Mouse (Mus musculus) ES-E14 (cell line): ENCODE data around the gene Guca1b. TPM values are rescaled to one million over a fixed set of nuclear protein-coding genes. Genes with fewer than 3 reads are reported as not detected.

Experiments
- DNase-seq: peaks from one replicate; pipeline ENCODE4 v3.0.0-alpha.2; 2013; ENCODE audit warnings: low read depth, low spot score
- H3K27ac ChIP-seq: 2 replicates; pipeline ENCODE4 v1.5.1; 2012; ENCODE audit warnings: low read depth, mild to moderate bottlenecking, low read length, moderate library complexity, mixed read lengths; ENCODE audit not compliant: poor library complexity, insufficient read depth, severe bottlenecking
- H3K36me3 ChIP-seq: 2 replicates; pipeline ENCODE4 v1.6.1; 2012; ENCODE audit warnings: mild to moderate bottlenecking, low read length, moderate library complexity, mixed read lengths; ENCODE audit not compliant: control insufficient read depth, poor library complexity, insufficient read depth, severe bottlenecking
- H3K4me1 ChIP-seq, 2 experiments: fragments of 150-350 bp in 1 of 2; sonication (generic) in 1 of 2; 2 replicates each; pipeline ENCODE4 v1.6.1; 2012; ENCODE audit warnings: low read length in 2 of 2, mild to moderate bottlenecking in 1 of 2, mixed read lengths in 1 of 2; ENCODE audit not compliant: control insufficient read depth in 2 of 2, insufficient read depth in 2 of 2, poor library complexity in 1 of 2
- H3K4me3 ChIP-seq, 2 experiments: fragments of 150-350 bp in 1 of 2; sonication (generic) in 1 of 2; 2 replicates each; pipeline ENCODE4 v1.5.1; 2012; ENCODE audit warnings: low read length in 2 of 2, low read depth in 1 of 2, mild to moderate bottlenecking in 1 of 2, mixed read lengths in 1 of 2; ENCODE audit not compliant: insufficient read depth in 1 of 2, poor library complexity in 1 of 2, severe bottlenecking in 1 of 2
- H3K9ac ChIP-seq: 2 replicates; pipeline ENCODE4 v1.6.1; 2012; ENCODE audit warnings: low read depth, mild to moderate bottlenecking, low read length, mixed read lengths; ENCODE audit not compliant: poor library complexity, insufficient read depth, severe bottlenecking
- H3K9me3 ChIP-seq: fragments of 150-350 bp; sonication (generic); 2 replicates; pipeline ENCODE4 v1.6.1; 2012; ENCODE audit warnings: low read depth, mild to moderate bottlenecking, low read length; ENCODE audit not compliant: control insufficient read depth, insufficient read depth
- CHD2 ChIP-seq: IDR thresholded peaks from 2 replicates; pipeline ENCODE4 v1.6.1; 2014; ENCODE audit warnings: mild to moderate bottlenecking, low read depth, low read length, inconsistent platforms
- HCFC1 ChIP-seq: IDR thresholded peaks from 2 replicates; pipeline ENCODE4 v1.6.1; 2012; ENCODE audit warnings: low read length, inconsistent platforms, borderline replicate concordance; ENCODE audit not compliant: insufficient read depth
- MAFK ChIP-seq: IDR thresholded peaks from 2 replicates; pipeline ENCODE4 v1.6.1; 2014; ENCODE audit warnings: mild to moderate bottlenecking, low read depth, low read length, inconsistent platforms; ENCODE audit not compliant: insufficient read depth
- ZC3H11A ChIP-seq: IDR thresholded peaks from 2 replicates; pipeline ENCODE4 v1.6.1; 2012; ENCODE audit warnings: low read depth, mild to moderate bottlenecking, inconsistent platforms, low read length, borderline replicate concordance
- ZNF384 ChIP-seq: IDR thresholded peaks from 2 replicates; pipeline ENCODE4 v1.6.1; 2012; ENCODE audit warnings: low read depth, low read length, inconsistent platforms
- in situ Hi-C, 2 experiments: fragments of 600-800 bp; cut with MboI; formaldehyde crosslinking; loops; one replicate each; pipeline ENCODE4 v1.15.1; 2025; ENCODE audit warnings: low sequenced_read_pairs in 2 of 2, inconsistent platforms in 1 of 2; ENCODE audit not compliant: unreplicated experiment in 2 of 2
- total RNA-seq: library from RNA; depleted of rRNA; stranded (reverse); fragments of 300-350 nt; gene quantifications from 2 replicates; pipeline ENCODE4 v1.2.3, GENCODE M21; 2012

Gene Guca1b
- total RNA-seq, 1 experiment: not detected

DNA sequence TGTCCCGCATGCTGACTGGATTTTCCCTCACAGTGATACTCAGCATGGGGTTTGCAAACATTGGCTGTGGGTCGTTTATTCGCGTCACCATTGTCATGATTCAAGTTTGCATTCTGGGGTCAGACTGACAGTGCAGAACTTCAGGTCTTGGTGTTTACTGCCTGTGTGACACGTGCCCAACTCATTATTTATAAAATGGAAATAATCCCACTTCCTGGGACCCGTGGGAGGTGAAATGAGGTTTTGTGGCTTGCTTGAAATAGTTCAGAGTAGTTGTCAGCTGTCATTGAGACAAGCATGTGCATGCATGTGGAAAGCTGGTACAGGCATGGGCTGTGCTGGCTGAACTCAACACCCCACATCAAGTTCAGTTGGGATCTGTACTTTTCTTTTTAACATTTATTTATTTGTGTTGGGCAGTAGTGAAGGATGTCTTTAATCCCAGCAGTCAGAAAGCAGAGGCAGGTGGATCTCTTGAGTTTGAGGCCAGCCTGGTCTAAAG, 8.4 kb upstream of the Guca1b start:
- Histone ChIP-seq H3K36me3 (peaks cover 42% of the 10 kb centered on the region), H3K4me1 (peaks cover 0 to 2% of the 10 kb centered on the region in 2 experiments; a peak in 1 of 4 replicates), H3K9me3 (no peaks in the 10 kb centered on the region), H3K9ac (no peak overlapping the region), H3K4me3 (no peak overlapping the region), H3K27ac (no peak overlapping the region)
- no peak for DNase-seq
- no peak for TF ChIP-seq HCFC1
- TF ChIP-seq CHD2: no peak
- TF ChIP-seq ZC3H11A: no peak
- TF ChIP-seq ZNF384: no peak
- TF ChIP-seq MAFK: no peak
- in situ Hi-C loops: no loop called here

DNA sequence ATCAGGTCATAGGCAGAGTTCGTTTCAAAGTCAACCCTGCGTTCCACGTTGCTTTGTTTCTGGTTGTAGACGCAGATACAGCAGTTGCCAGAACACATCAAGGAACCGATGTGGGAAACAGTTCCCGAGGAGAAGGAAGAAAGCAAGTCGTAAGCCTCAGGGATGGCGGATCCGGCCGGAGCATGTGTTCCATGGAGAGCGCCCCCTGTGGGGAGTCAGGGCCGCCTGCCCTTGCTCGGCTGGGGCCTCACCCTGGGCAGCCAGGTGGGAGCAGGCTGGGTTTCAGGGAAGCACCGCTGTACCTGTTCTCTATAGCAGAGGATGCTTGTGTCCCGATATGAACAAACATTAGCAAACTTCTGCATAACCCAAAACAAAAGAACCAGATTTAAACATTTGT, 7.1 kb upstream of the Guca1b start:
- no peak overlapping the region for H3K4me3 ChIP-seq
- H3K9ac ChIP-seq: no peak overlapping the region
- no peak for DNase-seq
- H3K36me3 ChIP-seq: peaks cover 36% of the 10 kb centered on the region
- TF ChIP-seq ZC3H11A: no peak
- no peak for TF ChIP-seq ZNF384
- no peak for TF ChIP-seq CHD2
- no peak for TF ChIP-seq MAFK
- no peak for TF ChIP-seq HCFC1
- H3K9me3 ChIP-seq: no peaks in the 10 kb centered on the region
- H3K27ac ChIP-seq: no peak overlapping the region
- peaks cover 0 to 2% of the 10 kb centered on the region in 2 experiments; a peak in 1 of 4 replicates for H3K4me1 ChIP-seq
- in situ Hi-C loops: no loop called here

DNA sequence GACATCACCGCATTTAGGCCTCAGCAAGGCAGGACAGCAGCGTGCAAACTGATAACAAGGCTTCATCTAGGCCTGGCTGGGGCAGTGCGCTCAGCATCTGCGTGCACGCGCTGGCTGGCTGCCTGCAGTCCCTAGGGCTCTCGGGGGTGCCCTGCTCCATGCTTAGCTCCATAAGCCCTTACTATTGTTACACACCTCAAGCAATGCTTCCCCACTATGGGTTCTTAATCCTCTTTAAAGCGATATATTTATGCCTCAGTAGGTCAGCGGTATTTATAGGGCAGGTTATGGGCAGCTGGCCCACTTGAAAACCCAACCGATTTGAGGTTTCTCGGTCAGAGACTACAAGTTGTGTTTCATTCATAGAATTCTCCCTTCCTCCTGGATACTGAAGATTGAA, 3.3 kb upstream of the Guca1b start:
- DNase-seq: no peak
- no peak overlapping the region for H3K27ac ChIP-seq
- peaks cover 0 to 2% of the 10 kb centered on the region in 2 experiments; a peak in 1 of 4 replicates for H3K4me1 ChIP-seq
- no peaks in the 10 kb centered on the region for H3K9me3 ChIP-seq
- H3K36me3 ChIP-seq: peaks cover 13% of the 10 kb centered on the region
- H3K9ac ChIP-seq: no peak overlapping the region
- TF ChIP-seq ZNF384 (no peak), CHD2 (no peak)
- H3K4me3 ChIP-seq: no peak overlapping the region
- in situ Hi-C loops: no loop called here

DNA sequence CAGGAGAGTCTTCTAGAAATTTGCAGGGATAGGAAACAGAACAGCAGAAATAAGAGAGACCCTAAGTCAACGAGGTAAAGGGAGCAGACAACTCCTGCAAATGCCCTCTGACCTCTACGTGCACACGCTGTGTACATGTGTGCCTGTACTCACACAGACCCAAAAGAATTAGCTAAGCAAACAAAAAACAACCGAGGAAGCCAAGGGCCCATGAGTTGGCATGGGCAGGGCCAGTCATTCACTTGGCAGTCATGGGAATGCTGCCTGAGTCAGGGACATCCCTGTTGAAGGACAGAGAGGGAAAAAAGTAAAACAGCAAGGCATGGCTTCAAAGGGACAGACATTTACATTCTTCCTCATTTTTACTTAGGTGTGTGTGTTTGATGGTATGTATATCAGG, 1.9 kb upstream of the Guca1b start:
- in situ Hi-C loops: no loop called here
- Histone ChIP-seq H3K27ac (no peak overlapping the region), H3K4me1 (no peaks in the 10 kb centered on the region), H3K9me3 (no peaks in the 10 kb centered on the region), H3K4me3 (no peak overlapping the region), H3K9ac (no peak overlapping the region), H3K36me3 (peaks cover 8% of the 10 kb centered on the region)
- no peak for DNase-seq
- TF ChIP-seq CHD2 (no peak), ZC3H11A (no peak), HCFC1 (no peak)

DNA sequence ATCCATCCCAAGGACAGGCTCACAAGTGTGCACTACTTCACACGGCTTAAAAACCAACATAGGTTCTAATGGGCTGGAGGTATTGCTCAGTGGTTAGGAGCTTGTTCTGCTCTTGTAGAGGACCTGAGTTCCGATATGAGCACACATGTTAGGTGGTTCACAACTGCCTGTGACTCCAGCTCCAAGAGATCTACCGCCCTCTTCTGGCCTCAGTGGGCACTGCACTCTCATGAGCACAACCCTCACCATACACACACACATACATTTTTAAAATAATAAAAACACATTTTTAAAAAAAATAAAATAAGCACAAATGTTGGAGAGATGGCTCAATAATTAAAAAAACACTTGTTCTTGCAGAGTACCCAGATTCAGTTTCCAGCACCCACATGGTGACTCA, 1.1 kb upstream of the Guca1b start:
- H3K4me3 ChIP-seq: no peak overlapping the region
- H3K9ac ChIP-seq: no peak overlapping the region
- H3K27ac ChIP-seq: no peak overlapping the region
- DNase-seq: no peak
- in situ Hi-C loops: no loop called here
- TF ChIP-seq HCFC1: no peak
- no peak for TF ChIP-seq CHD2
- TF ChIP-seq ZNF384: no peak
- TF ChIP-seq ZC3H11A: no peak
- TF ChIP-seq MAFK: no peak
- no peaks in the 10 kb centered on the region for H3K9me3 ChIP-seq
- H3K4me1 ChIP-seq: 0 out of 4 replicates have a peak, but pooled peaks cover 0 to under 1% of the 10 kb centered on the region in 2 experiments
- peaks cover 3% of the 10 kb centered on the region for H3K36me3 ChIP-seq
